Mouse (Mus musculus): ENCODE results near the gene Tprgl. TPM values are rescaled to one million over a fixed set of nuclear protein-coding genes. Genes with fewer than 3 reads are reported as not detected.
A peak's percentile ranks its signal among the peaks of the same experiment; 100 is the strongest.

Gene Tprgl
- polyA plus RNA-seq, 1 experiment from 2014 or later, result 131 TPM

- 80% methylated on average over 5 of the region's 5 CpGs for WGBS
- Histone ChIP-seq H3K36me3 (replicated peaks) (no peaks in the 10 kb centered on the region; the same call in 1 of the 2 replicates), H3K4me1 (no peaks in the 10 kb centered on the region), H3K4me2 (no peak overlapping the region), H3K9ac (no peak overlapping the region), H3K4me3 (replicated peaks) (no peak overlapping the region), H3K27me3 (no peaks in the 10 kb centered on the region), H3K9me3 (no peaks in the 10 kb centered on the region), H3K27ac (no peak overlapping the region)
- no peak for ATAC-seq (ENCODE audit: low FRiP score)
Measured at GRCm38 (mm10) chr4:154183566-154183965, 23.1 kb upstream of the Tprgl start.

- ATAC-seq (ENCODE audit: low FRiP score), result no peak
- Histone ChIP-seq H3K27me3 (no peaks in the 10 kb centered on the region), H3K4me1 (no peaks in the 10 kb centered on the region), H3K9me3 (no peaks in the 10 kb centered on the region), H3K27ac (no peak overlapping the region), H3K36me3 (replicated peaks) (no peaks in the 10 kb centered on the region; the same call in 1 of the 2 replicates), H3K9ac (no peak overlapping the region), H3K4me2 (no peak overlapping the region), H3K4me3 (replicated peaks) (no peak overlapping the region)
- 91% methylated on average over 7 of the region's 7 CpGs for WGBS
Measured at GRCm38 (mm10) chr4:154181001-154181400, 20.5 kb upstream of the Tprgl start.

GRCm38 (mm10) chr4:154177257-154177656, 16.8 kb upstream of the Tprgl start:
- Histone ChIP-seq H3K36me3 (replicated peaks) (no peaks in the 10 kb centered on the region; the same call in 1 of the 2 replicates), H3K9me3 (no peaks in the 10 kb centered on the region), H3K4me1 (peaks cover 9% of the 10 kb centered on the region), H3K4me3 (replicated peaks) (no peak overlapping the region), H3K27ac (no peak overlapping the region), H3K27me3 (peaks cover 19% of the 10 kb centered on the region), H3K4me2 (no peak overlapping the region), H3K9ac (no peak overlapping the region)
- no peak for ATAC-seq (ENCODE audit: low FRiP score)
- 67% methylated on average over 8 of the region's 8 CpGs for WGBS

GRCm38 (mm10) chr4:154171931-154172604, 11.6 kb upstream of the Tprgl start:
- no peak overlapping the region for H3K27ac ChIP-seq
- H3K36me3 ChIP-seq (replicated peaks), result no peaks in the 10 kb centered on the region
- H3K4me2 ChIP-seq, result peak overlapping the region; percentile 97
- no peaks in the 10 kb centered on the region for H3K9me3 ChIP-seq
- WGBS, result 41% methylated on average over 13 of the region's 13 CpGs
- no peak for ATAC-seq (ENCODE audit: low FRiP score)
- H3K9ac ChIP-seq, result peak overlapping the region; percentile 60
- H3K27me3 ChIP-seq, result peaks cover 57% of the 10 kb centered on the region
- H3K4me1 ChIP-seq, result peaks cover 35% of the 10 kb centered on the region
- H3K4me3 ChIP-seq (replicated peaks), result peak overlapping the region; percentile 67

GRCm38 (mm10) chr4:154171151-154171930, 10.9 kb upstream of the Tprgl start:
- Histone ChIP-seq H3K27me3 (peaks cover 57% of the 10 kb centered on the region), H3K27ac (no peak overlapping the region)
- WGBS, result 1% methylated on average over 37 of the region's 37 CpGs

GRCm38 (mm10) chr4:154170506-154171150, 10.2 kb upstream of the Tprgl start, which contains the start of gene Megf6:
Gene Megf6 (plus strand): TSS chr4:154170730.
- Histone ChIP-seq H3K9me3 (no peaks in the 10 kb centered on the region), H3K27ac (no peak within 1 kb of the TSS), H3K9ac (peak within 1 kb of the TSS; percentile 60), H3K36me3 (replicated peaks) (no peaks in the 10 kb centered on the region), H3K4me1 (peaks cover 35% of the 10 kb centered on the region), H3K4me2 (peak within 1 kb of the TSS; percentile 97), H3K27me3 (peaks cover 57% of the 10 kb centered on the region), H3K4me3 (replicated peaks) (peak within 1 kb of the TSS; percentile 67)
- peak; percentile 79 for ATAC-seq (ENCODE audit: low FRiP score)
- WGBS, result under 1% methylated on average over 57 of the region's 61 CpGs

More at GRCm38 (mm10) chr4:154171151-154171930, 10.9 kb upstream of the Tprgl start:
- H3K9ac ChIP-seq, result peak overlapping the region; percentile 60
- no peaks in the 10 kb centered on the region for H3K9me3 ChIP-seq
- H3K4me3 ChIP-seq (replicated peaks), result peak overlapping the region; percentile 67
- H3K36me3 ChIP-seq (replicated peaks), result no peaks in the 10 kb centered on the region
- H3K4me2 ChIP-seq, result peak overlapping the region; percentile 97
- peak; percentile 41 for ATAC-seq (ENCODE audit: low FRiP score)
- peaks cover 35% of the 10 kb centered on the region for H3K4me1 ChIP-seq

- Histone ChIP-seq H3K4me1 (peaks cover 34% of the 10 kb centered on the region), H3K9me3 (no peaks in the 10 kb centered on the region), H3K27me3 (peaks cover 55% of the 10 kb centered on the region), H3K4me2 (peak overlapping the region; percentile 97), H3K9ac (peak overlapping the region; percentile 60; the same call in 1 of the 2 replicates), H3K4me3 (replicated peaks) (peak overlapping the region; percentile 67), H3K36me3 (replicated peaks) (no peaks in the 10 kb centered on the region), H3K27ac (no peak overlapping the region)
- WGBS, result 2% methylated on average over 15 of the region's 15 CpGs
- peak; percentile 31; the same call in 1 of the 2 replicates for ATAC-seq (ENCODE audit: low FRiP score)
Measured at GRCm38 (mm10) chr4:154170021-154170420, 9.6 kb upstream of the Tprgl start.

- Histone ChIP-seq H3K27me3 (peaks cover 36% of the 10 kb centered on the region), H3K9me3 (no peaks in the 10 kb centered on the region), H3K4me1 (peaks cover 24% of the 10 kb centered on the region), H3K4me2 (no peak overlapping the region), H3K27ac (no peak overlapping the region), H3K4me3 (replicated peaks) (no peak overlapping the region), H3K36me3 (replicated peaks) (no peaks in the 10 kb centered on the region), H3K9ac (no peak overlapping the region)
- ATAC-seq (ENCODE audit: low FRiP score), result no peak
- 25% methylated on average over 5 of the region's 5 CpGs for WGBS
Measured at GRCm38 (mm10) chr4:154167053-154167452, 6.6 kb upstream of the Tprgl start.

GRCm38 (mm10) chr4:154163296-154163695, 2.8 kb upstream of the Tprgl start:
- peaks cover 5% of the 10 kb centered on the region for H3K36me3 ChIP-seq (replicated peaks)
- no peak overlapping the region for H3K27ac ChIP-seq
- no peak overlapping the region for H3K9ac ChIP-seq
- H3K9me3 ChIP-seq, result no peaks in the 10 kb centered on the region
- H3K4me2 ChIP-seq, result no peak overlapping the region
- 14% methylated on average over 7 of the region's 7 CpGs for WGBS
- no peak for ATAC-seq (ENCODE audit: low FRiP score)
- peaks cover 21% of the 10 kb centered on the region for H3K4me1 ChIP-seq
- H3K27me3 ChIP-seq, result peaks cover under 1% of the 10 kb centered on the region; the same call in 1 of the 2 replicates
- no peak overlapping the region for H3K4me3 ChIP-seq (replicated peaks)

- Histone ChIP-seq H3K9ac (peak overlapping the region; percentile 81), H3K4me2 (peak overlapping the region; percentile 90), H3K27me3 (no peaks in the 10 kb centered on the region), H3K4me3 (replicated peaks) (peak overlapping the region; percentile 94), H3K36me3 (replicated peaks) (peaks cover 38% of the 10 kb centered on the region), H3K4me1 (peaks cover 25% of the 10 kb centered on the region), H3K9me3 (no peaks in the 10 kb centered on the region), H3K27ac (peak overlapping the region; percentile 74)
- 3% methylated on average over 47 of the region's 47 CpGs for WGBS
- peak; percentile 59; the same call in 1 of the 2 replicates for ATAC-seq (ENCODE audit: low FRiP score)
Measured at GRCm38 (mm10) chr4:154159961-154160537, 417 bp downstream of the Tprgl start.

GRCm38 (mm10) chr4:154159002-154159401, 1.5 kb downstream of the Tprgl start:
- ATAC-seq (ENCODE audit: low FRiP score), result no peak; the same call in 1 of the 2 replicates
- Histone ChIP-seq H3K9me3 (no peaks in the 10 kb centered on the region), H3K27ac (no peak overlapping the region), H3K9ac (no peak overlapping the region), H3K36me3 (replicated peaks) (peaks cover 45% of the 10 kb centered on the region), H3K27me3 (no peaks in the 10 kb centered on the region), H3K4me3 (replicated peaks) (no peak overlapping the region), H3K4me2 (peak overlapping the region; percentile 90; the same call in 1 of the 2 replicates), H3K4me1 (peaks cover 27% of the 10 kb centered on the region)
- WGBS, result 13% methylated on average over 6 of the region's 6 CpGs
